Mouse (Mus musculus) heart, postnatal 0 days (tissue): ENCODE results near the gene Kcnj10.

Experiments
- CTCF ChIP-seq: IDR thresholded peaks from 2 replicates; pipeline ENCODE4 v1.5.1; 2016; ENCODE audit warnings: antibody characterized with exemption, control low read depth, low read depth
- EP300 ChIP-seq: IDR thresholded peaks from 2 replicates; pipeline ENCODE4 v1.6.1; 2016; ENCODE audit warnings: antibody characterized with exemption, low read depth

GRCm38 (mm10) chr1:172304443-172304842, 36.6 kb upstream of the Kcnj10 start:
- TF ChIP-seq CTCF (no peak), EP300 (no peak)
